Mouse (Mus musculus) brain, embryonic 18.5 days (tissue): Measurements from ENCODE around the gene Wbp1.
A peak's percentile ranks its signal among the peaks of the same experiment; 100 is the strongest.

Experiments
- DNase-seq: peaks from one replicate; pipeline ENCODE4 v3.0.0-alpha.2; 2012; ENCODE audit warnings: low read depth, low spot score

Gene Wbp1

GRCm38 (mm10) chr6:83140044-83140443 is 18.7 kb upstream of the Wbp1 start:
- DNase-seq = no peak

- DNase-seq = no peak
These were observed 16.7 kb upstream of the Wbp1 start for GRCm38 (mm10) chr6:83138056-83138455.

GRCm38 (mm10) chr6:83137576-83137950 is 16.2 kb upstream of the Wbp1 start:
- DNase-seq = no peak

DNA sequence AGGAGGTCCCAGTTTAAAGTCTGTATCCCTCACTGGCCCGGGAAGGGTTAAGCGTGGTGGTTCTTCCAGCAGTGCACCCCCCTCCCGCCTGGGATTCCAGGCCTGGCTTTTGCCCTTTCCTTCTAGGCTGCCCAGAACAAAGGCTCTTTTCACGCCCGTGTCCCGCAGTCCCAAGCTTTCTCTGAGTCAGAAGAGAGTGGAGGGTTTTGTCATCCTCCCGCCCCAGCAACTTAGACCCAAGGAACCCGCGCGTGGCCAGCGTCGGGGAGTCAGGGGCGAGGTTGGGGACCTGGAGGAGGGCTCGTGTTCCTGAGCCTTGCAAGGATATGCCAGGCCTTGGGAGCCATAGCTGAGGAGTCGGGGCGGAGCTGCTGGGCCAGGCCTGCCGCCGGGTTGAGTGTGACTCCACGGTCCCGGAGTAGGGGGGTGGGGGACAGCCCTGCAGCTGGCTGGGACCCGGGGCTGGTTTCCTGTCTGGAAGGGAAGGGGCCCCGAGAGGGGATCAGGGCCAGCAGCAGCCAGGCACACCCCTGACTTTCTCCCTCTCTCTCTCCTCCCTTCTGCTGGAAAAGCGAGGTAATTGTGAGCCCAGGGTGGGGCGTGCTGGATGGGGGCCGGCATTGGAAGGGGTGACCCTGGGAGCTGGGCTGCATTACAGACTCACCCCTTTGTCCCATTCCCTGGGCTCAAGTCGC is 15.7 kb upstream of the Wbp1 start:
- DNase-seq = no peak

DNA sequence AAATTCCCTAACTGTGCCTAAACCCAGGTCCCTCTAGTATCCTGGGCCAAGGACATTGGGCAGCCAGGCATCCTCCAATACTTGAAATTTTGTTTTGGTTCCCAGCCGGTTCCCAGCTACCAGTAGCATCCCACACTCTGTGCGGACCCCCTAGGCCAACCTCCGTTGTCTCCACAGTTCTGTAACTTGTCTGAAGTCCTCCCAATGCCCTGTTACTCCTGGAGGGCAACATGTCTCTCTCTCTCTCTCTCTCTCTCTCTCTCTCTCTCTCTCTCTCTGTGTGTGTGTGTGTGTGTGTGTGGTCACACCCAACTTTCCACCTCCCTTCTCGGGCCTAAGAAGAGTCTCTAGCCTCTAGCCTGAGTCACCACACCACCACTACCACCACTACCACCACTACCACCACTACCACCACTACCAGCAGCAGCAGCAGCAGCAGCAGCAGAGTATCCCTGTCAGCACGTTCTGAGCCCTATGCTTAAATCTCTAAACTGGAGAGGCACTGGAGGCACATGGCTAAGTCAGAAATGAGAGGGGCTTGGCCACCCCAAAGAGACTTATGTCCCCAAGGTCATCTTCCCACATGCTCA is 15.0 kb upstream of the Wbp1 start:
- DNase-seq = no peak

GRCm38 (mm10) chr6:83135571-83136161 is 14.3 kb upstream of the Wbp1 start:
- DNase-seq = no peak

- DNase-seq = no peak
These were observed 13.7 kb upstream of the Wbp1 start, which contains the start of gene Rtkn for GRCm38 (mm10) chr6:83134951-83135513. Gene Rtkn (plus strand): TSS chr6:83135463.

DNA sequence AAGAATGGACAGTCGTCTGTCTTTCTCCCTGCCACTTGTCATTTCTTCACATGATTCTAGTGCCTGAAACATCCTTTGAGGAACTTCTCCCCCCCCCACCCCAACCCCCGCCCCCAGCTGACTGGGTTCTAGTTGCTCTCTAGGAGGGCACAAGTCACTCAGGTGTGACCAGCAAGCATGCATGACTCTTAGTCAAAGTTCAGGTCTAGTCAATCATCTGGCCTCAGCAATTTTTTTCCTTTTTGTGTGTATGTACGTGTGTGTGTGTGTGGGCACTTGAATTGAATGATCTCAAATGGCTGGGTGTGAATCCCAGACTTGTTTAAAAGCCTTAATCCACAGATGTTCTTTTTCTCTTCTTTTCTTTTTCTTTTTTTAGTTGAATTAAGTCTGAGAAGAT is 12.9 kb upstream of the Wbp1 start:
- no peak for DNase-seq

DNA sequence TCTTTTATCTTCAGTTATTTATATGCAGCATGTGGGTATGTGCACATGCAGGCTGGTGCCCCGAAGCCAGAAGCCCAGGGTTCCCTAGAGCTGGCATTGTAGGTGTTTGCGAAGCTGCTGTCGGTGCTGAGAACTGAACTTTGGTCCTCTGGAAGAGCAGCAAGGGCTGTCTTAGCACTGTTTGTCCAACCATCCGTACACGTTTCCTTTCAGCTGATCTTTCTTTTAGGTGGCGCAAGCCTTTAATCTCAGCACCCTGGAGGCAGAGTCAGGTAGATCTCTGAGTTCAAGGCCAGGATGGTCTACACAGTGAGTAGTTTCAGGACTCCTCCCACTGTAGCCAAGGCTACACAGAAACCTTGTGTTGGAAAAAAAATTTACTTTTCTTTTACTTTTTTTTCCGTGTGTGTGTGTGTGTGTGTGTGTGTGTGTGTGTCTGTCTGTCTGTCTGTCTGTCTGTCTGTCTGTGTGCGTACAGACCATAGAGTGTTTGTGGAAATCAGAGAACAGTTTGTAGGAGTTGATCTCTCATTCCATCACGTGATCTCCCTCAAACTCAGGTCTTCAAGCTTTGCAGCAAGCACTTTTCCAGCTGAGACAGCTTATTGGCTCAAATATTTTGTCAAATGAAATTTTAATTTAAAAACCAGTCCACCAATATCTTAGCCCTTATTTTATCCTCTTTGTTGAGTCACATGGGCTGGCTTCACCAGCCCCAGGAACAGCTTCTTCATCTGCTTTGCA is 11.0 kb upstream of the Wbp1 start:
- DNase-seq = no peak

DNA sequence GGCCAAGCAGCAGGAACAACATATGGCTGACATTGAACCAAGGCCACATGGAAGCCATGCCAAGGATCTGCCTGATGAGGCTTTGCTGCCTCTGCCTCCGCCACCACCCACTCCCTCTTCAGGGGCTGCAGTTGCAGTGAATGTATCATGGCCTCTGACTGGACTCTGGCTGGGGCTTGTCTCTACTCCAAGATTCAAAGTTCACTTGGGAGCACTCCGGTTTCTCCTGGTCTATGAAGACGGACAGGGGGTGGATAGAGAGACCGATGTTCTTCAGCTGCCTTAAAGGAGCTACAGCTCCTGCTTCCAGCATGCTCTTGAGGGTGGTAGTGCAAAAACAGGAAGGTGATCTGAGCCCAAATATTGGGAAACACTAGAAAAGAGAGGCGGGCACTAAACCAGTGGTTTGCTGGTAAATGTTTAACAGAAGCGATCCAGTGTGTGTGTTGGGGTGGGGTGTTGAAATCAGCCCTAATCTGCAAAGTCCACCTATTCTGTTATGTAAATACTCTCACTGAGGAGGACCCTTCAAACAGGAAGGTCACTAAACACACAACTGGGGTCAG is 10.2 kb upstream of the Wbp1 start:
- no peak for DNase-seq

- no peak for DNase-seq
These were observed 6.1 kb upstream of the Wbp1 start for GRCm38 (mm10) chr6:83127419-83127818.

DNA sequence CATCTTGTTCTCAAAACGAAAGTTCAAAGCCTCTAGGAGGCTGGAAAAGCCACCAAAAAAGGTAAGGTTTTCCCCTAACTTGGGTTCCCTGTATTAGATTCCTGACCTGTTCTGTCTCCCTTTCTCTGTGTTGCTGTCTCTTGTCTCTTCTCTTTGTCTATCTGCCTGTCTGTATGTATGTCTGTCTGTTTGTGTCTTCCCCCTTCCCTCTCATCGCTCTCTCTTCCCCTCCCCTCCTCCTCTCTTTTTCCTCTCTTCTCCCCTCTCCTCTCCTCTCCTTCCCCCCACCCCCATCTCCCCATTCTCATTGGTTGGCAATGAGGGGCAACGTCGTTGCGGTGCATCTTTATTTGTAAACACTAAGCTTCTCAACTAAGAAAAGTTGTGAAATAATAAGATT is 4.0 kb upstream of the Wbp1 start, which contains the start of gene Ino80b:
Gene Ino80b (minus strand): TSS at position 101 of the 400 bp plus-strand sequence.
- DNase-seq = no peak

DNA sequence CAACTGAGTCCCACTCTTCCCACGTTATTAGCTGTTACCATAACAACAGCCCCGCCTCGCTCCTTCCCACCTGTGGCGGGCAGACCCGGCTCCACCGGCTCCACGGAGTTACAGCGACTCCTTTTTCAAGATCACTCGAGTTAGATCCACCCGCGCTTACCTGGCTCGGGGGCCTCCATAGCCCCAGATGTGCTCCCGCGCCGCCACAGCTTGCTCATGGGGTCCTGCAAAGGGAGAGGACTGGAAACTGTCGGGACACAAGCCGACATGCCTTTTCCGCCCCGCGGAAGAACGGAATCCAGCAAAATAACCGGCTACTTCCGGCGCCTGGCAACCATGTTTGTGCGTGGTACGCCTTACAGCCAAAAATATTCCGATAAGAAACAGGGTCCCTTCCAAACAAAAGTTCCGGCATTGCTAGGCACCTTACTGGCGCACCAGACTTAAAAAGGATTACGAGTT is 3.5 kb upstream of the Wbp1 start:
- DNase-seq = peak; percentile 88

- DNase-seq = no peak
These were observed 1.6 kb upstream of the Wbp1 start for GRCm38 (mm10) chr6:83122961-83123360.

GRCm38 (mm10) chr6:83121863-83122710 is 728 bp upstream of the Wbp1 start:
- no peak for DNase-seq

GRCm38 (mm10) chr6:83119734-83120051 is 1.7 kb downstream of the Wbp1 start:
- DNase-seq = no peak

GRCm38 (mm10) chr6:83118825-83119733 is 2.3 kb downstream of the Wbp1 start:
- no peak for DNase-seq

DNA sequence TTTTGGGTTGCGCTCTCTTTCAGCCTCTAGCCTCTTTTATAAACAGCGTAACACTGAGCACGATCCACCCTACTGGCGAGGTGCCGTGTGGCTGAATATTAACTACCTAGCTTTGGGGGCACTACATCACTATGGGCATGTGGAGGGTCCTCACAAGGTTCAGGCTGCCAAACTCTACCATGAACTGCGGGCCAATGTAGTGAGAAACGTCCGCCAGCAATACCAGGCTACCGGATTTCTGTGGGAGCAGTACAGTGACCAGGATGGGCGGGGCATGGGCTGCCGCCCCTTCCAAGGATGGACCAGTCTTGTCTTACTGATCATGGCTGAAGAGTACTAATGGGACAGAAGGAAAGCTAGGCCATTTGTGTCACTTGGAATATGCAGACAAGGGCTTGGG is 3.0 kb downstream of the Wbp1 start:
- no peak for DNase-seq

GRCm38 (mm10) chr6:83117616-83118015 is 3.7 kb downstream of the Wbp1 start:
- no peak for DNase-seq

- DNase-seq = no peak
These were observed 4.3 kb downstream of the Wbp1 start for GRCm38 (mm10) chr6:83117165-83117438.
